Mouse (Mus musculus) forebrain, embryonic 16.5 days (tissue): ENCODE results near the gene Farp1. TPM values are rescaled to one million over a fixed set of nuclear protein-coding genes. Genes with fewer than 3 reads are reported as not detected.

ENCODE experiments used
- ATAC-seq: fragments of 200-750 bp; cut with Nextera tagmentation; 2 replicates; pipeline ENCODE4 v1.8.0; 2017; ENCODE audit warnings: mild to moderate bottlenecking, moderate library complexity
- H3K27ac ChIP-seq: fragments of 300-500 bp; sonication (generic); 2 replicates; pipeline ENCODE4 v1.5.1; 2014; ENCODE audit warnings: low read length, control low read depth
- H3K27me3 ChIP-seq: fragments of 300-500 bp; sonication (generic); replicated peaks from 2 replicates; pipeline ENCODE4 v1.6.1; 2014; ENCODE audit warnings: low read length; ENCODE audit not compliant: control insufficient read depth, insufficient read depth
- H3K36me3 ChIP-seq: fragments of 300-500 bp; sonication (generic); 2 replicates; pipeline ENCODE4 v1.6.1; 2014; ENCODE audit not compliant: control insufficient read depth, insufficient read depth
- H3K4me1 ChIP-seq: fragments of 300-500 bp; sonication (generic); replicated peaks from 2 replicates; pipeline ENCODE4 v1.6.1; 2014; ENCODE audit warnings: low read length; ENCODE audit not compliant: control insufficient read depth, insufficient read depth
- H3K4me2 ChIP-seq: fragments of 300-500 bp; sonication (generic); 2 replicates; pipeline ENCODE4 v1.6.1; 2014; ENCODE audit warnings: mild to moderate bottlenecking, low read length, control low read depth
- H3K4me3 ChIP-seq: fragments of 300-500 bp; sonication (generic); replicated peaks from 2 replicates; pipeline ENCODE4 v1.5.1; 2014; ENCODE audit warnings: mild to moderate bottlenecking, low read length, control low read depth
- H3K9ac ChIP-seq: fragments of 300-500 bp; sonication (generic); replicated peaks from 2 replicates; pipeline ENCODE4 v1.6.1; 2014; ENCODE audit warnings: low read depth, low read length, control low read depth
- H3K9me3 ChIP-seq: fragments of 300-500 bp; sonication (generic); 2 replicates; pipeline ENCODE4 v1.6.1; 2016; ENCODE audit warnings: low read length; ENCODE audit not compliant: control insufficient read depth
- WGBS: fragments of 180-500 bp; shearing (Covaris S2); extraction: QIAGEN DNeasy Blood & Tissue Kit; methylation state at CpG from one replicate; pipeline ENCODE4 v1.1.7; 2014; 5-methylcytosine and 5-hydroxymethylcytosine counted together
- polyA plus RNA-seq: library from polyadenylated mRNA; unstranded; fragments of >200 nt; fragmentation: Nextera tagmentation; extraction: Ambion mirVana; gene quantifications from 2 replicates; pipeline ENCODE4 v1.2.1, GENCODE M21; 2015

Farp1 gene
- polyA plus RNA-seq, 1 experiment from 2014 or later: 43.6 TPM

DNA sequence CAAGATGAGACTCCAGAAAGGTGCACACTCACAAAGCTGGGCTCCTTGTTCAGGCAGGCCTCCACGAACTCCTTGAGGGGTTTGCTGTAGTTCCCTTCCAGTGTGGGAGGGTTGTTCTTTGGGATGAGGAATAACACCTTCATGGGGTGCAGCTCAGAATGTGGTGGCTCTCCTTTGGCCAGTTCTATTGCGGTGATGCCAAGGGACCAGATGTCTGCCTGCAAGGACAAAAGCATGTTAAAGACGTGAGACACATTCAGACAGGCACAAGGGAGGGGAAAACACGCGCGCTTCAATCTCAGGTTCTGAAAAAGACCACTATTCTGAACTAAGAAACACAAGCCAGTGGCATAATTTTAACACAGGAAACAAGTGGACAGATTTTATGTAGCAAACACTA is 262.1 kb downstream of the Farp1 start:
- no peak overlapping the region for H3K4me3 ChIP-seq
- WGBS: 67% methylated on average over 6 of the region's 6 CpGs
- H3K27ac ChIP-seq: no peak overlapping the region
- peak; percentile 49 for ATAC-seq
- H3K4me2 ChIP-seq: no peak overlapping the region
- no peak overlapping the region for H3K9ac ChIP-seq
- H3K27me3 ChIP-seq: no peaks in the 10 kb centered on the region
- H3K36me3 ChIP-seq: peaks cover 7% of the 10 kb centered on the region
- H3K9me3 ChIP-seq: no peaks in the 10 kb centered on the region
- 0 out of 2 replicates have a peak, but pooled peaks cover 4% of the 10 kb centered on the region for H3K4me1 ChIP-seq

DNA sequence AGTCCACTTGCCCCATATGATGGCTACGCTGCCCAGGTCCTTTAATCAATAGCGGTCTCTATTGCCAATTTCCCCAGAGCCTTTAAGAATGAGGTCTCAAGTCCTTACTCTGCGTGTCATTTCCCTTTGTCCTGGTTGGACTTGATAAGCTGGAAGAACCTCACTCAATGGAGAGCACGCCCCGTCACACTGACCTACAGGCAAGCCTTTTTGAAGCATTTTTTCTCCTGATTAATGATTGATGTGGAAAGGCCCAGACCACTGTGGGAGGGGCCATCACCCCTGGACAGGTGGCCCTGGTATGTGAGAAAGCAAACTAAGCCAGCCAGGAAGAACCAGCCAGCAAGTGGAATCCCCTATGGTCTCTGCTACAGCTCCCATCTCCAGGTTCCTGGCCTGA is 263.5 kb downstream of the Farp1 start:
- H3K9me3 ChIP-seq: no peaks in the 10 kb centered on the region
- H3K4me3 ChIP-seq: no peak overlapping the region
- peaks cover 5% of the 10 kb centered on the region for H3K36me3 ChIP-seq
- WGBS: 89% methylated on average over 5 of the region's 5 CpGs
- no peak overlapping the region for H3K4me2 ChIP-seq
- H3K9ac ChIP-seq: no peak overlapping the region
- no peak overlapping the region for H3K27ac ChIP-seq
- H3K27me3 ChIP-seq: no peaks in the 10 kb centered on the region
- ATAC-seq: no peak
- H3K4me1 ChIP-seq: 0 out of 2 replicates have a peak, but pooled peaks cover 4% of the 10 kb centered on the region

DNA sequence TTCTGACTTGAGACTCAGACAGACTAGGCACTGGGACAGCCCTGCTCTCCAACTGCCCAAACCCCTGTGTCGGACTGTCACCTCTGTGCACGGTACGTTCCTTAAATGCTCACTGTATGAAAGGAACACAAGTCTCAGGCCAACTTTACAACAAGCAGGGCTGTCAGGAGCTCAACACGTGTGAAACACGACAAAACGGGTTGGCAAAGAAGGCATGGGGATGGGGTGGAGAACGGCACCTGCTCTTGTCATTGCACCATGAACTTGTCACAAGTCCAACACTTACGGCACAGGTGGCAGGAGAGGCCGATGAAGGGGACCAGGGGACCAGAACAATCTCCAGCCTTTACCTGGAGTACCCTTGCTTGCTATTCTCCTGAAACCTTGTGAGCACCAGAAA is 264.1 kb downstream of the Farp1 start:
- Histone ChIP-seq H3K9me3 (no peaks in the 10 kb centered on the region), H3K36me3 (no peaks in the 10 kb centered on the region), H3K9ac (no peak overlapping the region), H3K27ac (no peak overlapping the region), H3K27me3 (no peaks in the 10 kb centered on the region), H3K4me1 (0 out of 2 replicates have a peak, but pooled peaks cover 4% of the 10 kb centered on the region), H3K4me2 (no peak overlapping the region), H3K4me3 (no peak overlapping the region)
- 89% methylated on average over 9 of the region's 9 CpGs for WGBS
- ATAC-seq: no peak

DNA sequence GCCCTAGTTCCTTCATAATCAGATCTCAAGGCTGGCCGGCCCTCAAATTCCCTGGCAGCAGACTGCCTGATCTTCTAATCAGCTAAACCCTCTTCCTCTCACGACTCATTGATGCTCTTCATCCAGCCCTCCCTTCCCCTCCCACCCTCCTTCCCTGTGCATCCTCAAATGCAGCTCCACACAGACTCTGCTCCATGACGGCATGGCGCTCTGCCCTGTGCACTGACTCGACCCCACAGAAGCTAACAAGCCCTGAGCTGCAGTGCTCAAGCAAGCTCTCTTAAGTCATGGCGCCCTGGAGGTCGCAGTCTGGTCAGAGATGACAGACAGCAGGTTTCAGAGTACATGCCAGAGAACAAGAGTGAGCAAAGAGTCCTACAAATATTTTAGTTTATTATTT is 269.5 kb downstream of the Farp1 start:
- WGBS: 66% methylated on average over 7 of the region's 7 CpGs
- no peak overlapping the region for H3K4me3 ChIP-seq
- H3K27ac ChIP-seq: no peak overlapping the region
- H3K27me3 ChIP-seq: no peaks in the 10 kb centered on the region
- no peaks in the 10 kb centered on the region for H3K36me3 ChIP-seq
- no peaks in the 10 kb centered on the region for H3K4me1 ChIP-seq
- no peak overlapping the region for H3K9ac ChIP-seq
- ATAC-seq: peak; percentile 49; the same call in 1 of the 2 replicates
- no peak overlapping the region for H3K4me2 ChIP-seq
- H3K9me3 ChIP-seq: no peaks in the 10 kb centered on the region

DNA sequence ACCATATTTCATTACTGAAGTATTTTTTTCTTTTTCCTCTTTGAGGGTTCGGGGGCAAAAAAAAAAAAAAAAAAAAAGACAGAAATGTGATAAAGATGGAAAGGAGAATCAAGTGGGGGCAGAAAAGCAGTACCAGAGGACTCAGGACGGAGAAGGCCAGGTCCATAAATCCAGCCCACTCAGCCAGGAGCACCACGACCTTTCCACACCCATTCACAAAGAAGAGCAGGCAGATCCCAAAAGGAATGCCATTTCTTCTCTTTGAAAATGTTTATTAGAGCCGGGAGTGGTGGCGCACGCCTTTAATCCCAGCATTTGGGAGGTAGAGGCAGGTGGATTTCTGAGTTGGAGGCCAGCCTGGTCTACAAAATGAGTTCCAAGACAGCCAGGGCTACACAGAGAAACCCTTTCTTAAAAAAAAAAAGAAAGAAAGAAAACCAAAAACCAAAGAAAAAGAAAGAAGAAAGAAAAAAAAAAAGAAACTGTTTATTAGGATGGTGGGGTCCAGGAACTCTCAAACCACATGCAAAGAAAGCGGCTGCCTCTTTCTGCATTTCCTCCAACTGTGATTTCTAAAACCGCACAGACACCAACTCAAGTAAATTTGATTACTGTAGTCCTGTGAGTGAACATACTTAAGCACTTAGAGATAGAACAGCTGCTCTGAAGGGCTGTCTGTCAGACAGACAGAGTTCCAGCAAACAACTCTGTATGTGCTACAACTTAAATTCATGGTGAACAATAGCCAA is 270.5 kb downstream of the Farp1 start:
- Histone ChIP-seq H3K4me1 (no peaks in the 10 kb centered on the region), H3K9me3 (no peaks in the 10 kb centered on the region), H3K4me3 (no peak overlapping the region), H3K36me3 (no peaks in the 10 kb centered on the region), H3K9ac (no peak overlapping the region), H3K27ac (no peak overlapping the region), H3K4me2 (no peak overlapping the region), H3K27me3 (no peaks in the 10 kb centered on the region)
- ATAC-seq: no peak
- WGBS: 55% methylated on average over 8 of the region's 8 CpGs

DNA sequence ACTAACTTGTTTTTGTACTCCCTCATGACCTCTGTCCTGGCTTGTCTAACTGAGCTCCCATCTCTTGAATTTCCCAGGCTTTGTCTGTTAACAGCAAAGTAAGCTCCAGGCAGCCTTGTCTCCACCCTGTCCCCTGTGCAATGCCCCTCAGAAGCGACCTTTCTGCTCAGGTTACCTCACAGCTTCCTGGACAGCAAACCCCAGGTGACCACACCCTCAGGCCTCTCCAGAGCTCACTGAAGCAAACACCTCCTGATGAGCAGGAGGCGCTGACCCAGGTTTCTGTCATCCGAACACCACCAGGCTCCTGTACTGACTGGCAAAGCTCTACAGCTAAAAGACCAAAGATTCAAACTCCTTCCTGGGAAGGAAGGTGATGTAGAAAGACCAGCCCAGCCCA is 274.9 kb downstream of the Farp1 start:
- Histone ChIP-seq H3K9me3 (no peaks in the 10 kb centered on the region), H3K9ac (no peak overlapping the region), H3K4me1 (peaks cover 2% of the 10 kb centered on the region), H3K27ac (no peak overlapping the region), H3K27me3 (no peaks in the 10 kb centered on the region), H3K4me3 (no peak overlapping the region), H3K4me2 (no peak overlapping the region), H3K36me3 (no peaks in the 10 kb centered on the region)
- no peak for ATAC-seq
- WGBS: 92% methylated on average over 3 of the region's 3 CpGs

DNA sequence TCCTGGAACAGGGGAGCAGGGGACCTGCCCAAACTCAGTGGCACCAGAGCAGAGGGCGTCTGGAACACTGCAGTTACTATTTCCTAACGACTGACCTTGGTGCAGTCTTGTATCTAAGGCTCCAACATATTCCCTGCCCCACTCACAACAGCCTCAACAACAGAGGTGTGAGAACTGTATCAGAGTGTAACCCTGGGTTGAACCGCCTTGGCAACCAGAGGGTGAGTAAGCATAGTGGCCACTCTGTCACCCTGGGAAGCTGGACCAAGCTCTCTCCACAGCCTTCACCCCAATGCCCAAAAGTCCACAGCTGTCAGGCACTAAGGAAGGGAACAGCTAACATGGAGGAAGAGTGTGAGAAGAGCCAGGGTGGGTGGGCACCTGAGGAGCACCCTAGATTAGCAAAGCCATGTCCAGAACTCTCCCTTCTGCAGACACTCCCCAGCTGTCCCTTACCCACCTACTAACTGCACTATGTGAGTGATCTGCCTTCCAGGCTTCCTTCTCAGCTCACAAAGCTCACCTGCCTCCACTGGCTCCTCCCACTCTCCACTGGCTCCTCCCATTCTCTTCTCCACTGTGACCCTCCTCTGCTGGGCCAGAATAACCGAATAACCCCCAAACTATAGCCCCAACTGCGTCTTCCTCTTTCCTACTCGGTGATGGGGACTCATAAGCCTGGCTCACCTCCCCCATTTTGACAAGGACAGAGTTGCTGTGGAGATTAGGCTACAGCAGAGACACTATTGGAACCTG is 275.5 kb downstream of the Farp1 start:
- 87% methylated on average over 6 of the region's 6 CpGs for WGBS
- H3K4me3 ChIP-seq: no peak overlapping the region
- no peak overlapping the region for H3K27ac ChIP-seq
- no peaks in the 10 kb centered on the region for H3K9me3 ChIP-seq
- peaks cover 8% of the 10 kb centered on the region for H3K4me1 ChIP-seq
- no peak overlapping the region for H3K9ac ChIP-seq
- H3K36me3 ChIP-seq: no peaks in the 10 kb centered on the region
- no peak for ATAC-seq
- H3K4me2 ChIP-seq: no peak overlapping the region
- no peaks in the 10 kb centered on the region for H3K27me3 ChIP-seq

DNA sequence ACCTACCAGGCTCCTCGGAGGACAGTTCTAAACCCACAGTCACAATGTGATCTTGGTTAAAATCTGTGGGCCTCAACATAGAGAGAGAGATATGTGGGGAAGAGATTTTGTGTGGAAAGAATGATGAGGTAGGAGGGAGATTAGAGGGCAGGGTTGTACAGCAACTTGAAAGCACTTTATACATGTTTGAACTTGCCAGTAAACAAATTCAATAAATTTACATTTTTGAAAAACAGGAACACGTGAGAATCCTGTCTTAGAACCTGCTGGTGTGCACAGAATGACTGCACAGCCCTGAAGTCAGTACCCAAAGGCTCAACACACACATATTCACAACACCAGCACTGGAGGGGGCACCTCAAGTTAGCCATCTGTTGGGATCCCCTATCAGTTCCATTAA is 276.1 kb downstream of the Farp1 start:
- Histone ChIP-seq H3K4me2 (no peak overlapping the region), H3K9me3 (no peaks in the 10 kb centered on the region), H3K4me1 (peaks cover 9% of the 10 kb centered on the region), H3K9ac (no peak overlapping the region), H3K27ac (no peak overlapping the region), H3K4me3 (no peak overlapping the region), H3K36me3 (no peaks in the 10 kb centered on the region), H3K27me3 (no peaks in the 10 kb centered on the region)
- WGBS: 87% methylated on average over 2 of the region's 2 CpGs
- no peak for ATAC-seq

DNA sequence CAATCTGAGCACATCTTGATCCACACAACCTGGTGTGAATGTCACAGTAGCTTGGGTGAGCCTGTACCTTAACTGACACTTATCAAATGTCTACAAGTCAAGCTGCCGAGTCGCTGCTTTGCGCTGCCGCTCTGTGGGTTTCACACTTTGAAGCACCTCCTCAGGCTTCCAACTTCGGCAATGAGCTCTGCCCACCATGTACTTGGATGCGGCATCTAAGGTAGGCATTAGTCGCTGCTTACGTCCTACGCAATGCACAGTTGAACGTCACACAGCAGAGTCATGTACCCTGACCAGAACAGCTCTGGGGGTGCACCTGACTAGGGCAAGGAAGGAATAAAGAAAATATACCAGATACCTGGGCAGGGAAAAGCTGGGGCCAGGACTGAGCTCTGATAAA is 278.3 kb downstream of the Farp1 start:
- Histone ChIP-seq H3K9ac (no peak overlapping the region), H3K4me2 (no peak overlapping the region), H3K36me3 (no peaks in the 10 kb centered on the region), H3K4me1 (peaks cover 15% of the 10 kb centered on the region), H3K4me3 (no peak overlapping the region), H3K27me3 (no peaks in the 10 kb centered on the region), H3K27ac (no peak overlapping the region), H3K9me3 (no peaks in the 10 kb centered on the region)
- 94% methylated on average over 10 of the region's 10 CpGs for WGBS
- no peak for ATAC-seq
